Comparison of ENCODE assay signal across 25 mouse cellular contexts in genomic region chr1:173953563-173953962, GRCm38 (mm10). TPM values are rescaled to one million over a fixed set of nuclear protein-coding genes. Genes with fewer than 3 reads are reported as not detected.
DNase-seq lines count a peak whose midpoint lies in the region; ATAC-seq lines count a peak whose summit lies in the region.
"Had no signal": no experiment of that assay in that cellular context is flagged by ENCODE, and none has a peak within 500 bp of the region (broad histone marks: within the 10 kb centered on the region; RNA-seq: fewer than 3 reads in every experiment).

No protein-coding gene starts in this region.

- peak; percentile 2 for DNase-seq in 3T3-L1 (ENCODE audit: low read depth, low spot score)
- DNase-seq in A20 (ENCODE audit: low read depth, low spot score): peak; percentile 2
- no peak for DNase-seq in adrenal gland, postnatal 10 days
- DNase-seq: adrenal gland, adult 8-10 months; adrenal gland, postnatal 25 days; cerebellum, adult 11 months; cerebellum, adult 18-20 months; cerebellum, adult 8-10 months; cerebellum, adult 9-11 months; cerebellum, postnatal 14 days; cerebellum, postnatal 36 days; embryo, embryonic 11 days had no signal

- no peaks in the 10 kb centered on the region for H3K4me1 ChIP-seq in intestine, embryonic 16.5 days (ENCODE audit: control insufficient read depth, insufficient read depth, low read length)
- no peaks in the 10 kb centered on the region for H3K4me1 ChIP-seq in forebrain, embryonic 13.5 days
- H3K4me1 ChIP-seq: embryonic facial prominence, embryonic 13.5 days; embryonic facial prominence, embryonic 15.5 days; forebrain, embryonic 10.5 days; forebrain, embryonic 12.5 days; forebrain, embryonic 15.5 days had no signal

- no peak overlapping the region for H3K27ac ChIP-seq in intestine, embryonic 16.5 days (ENCODE audit: low read length)
- H3K27ac ChIP-seq in forebrain, embryonic 13.5 days: no peak overlapping the region
- H3K27ac ChIP-seq: embryonic facial prominence, embryonic 13.5 days; embryonic facial prominence, embryonic 15.5 days; forebrain, embryonic 10.5 days; forebrain, embryonic 12.5 days; forebrain, embryonic 15.5 days had no signal

- H3K4me3 ChIP-seq in intestine, embryonic 16.5 days (ENCODE audit: low read length): no peak overlapping the region
- no peak overlapping the region for H3K4me3 ChIP-seq in forebrain, embryonic 13.5 days
- H3K4me3 ChIP-seq: embryonic facial prominence, embryonic 13.5 days; embryonic facial prominence, embryonic 15.5 days; erythroblast, embryonic 14.5 days; forebrain, embryonic 10.5 days; forebrain, embryonic 12.5 days; forebrain, embryonic 15.5 days had no signal

- H3K36me3 ChIP-seq in intestine, embryonic 16.5 days (ENCODE audit: control insufficient read depth, insufficient read depth, low read length): no peaks in the 10 kb centered on the region
- no peaks in the 10 kb centered on the region for H3K36me3 ChIP-seq in forebrain, embryonic 13.5 days (ENCODE audit: poor library complexity, severe bottlenecking)
- H3K36me3 ChIP-seq: embryonic facial prominence, embryonic 13.5 days; embryonic facial prominence, embryonic 15.5 days; forebrain, embryonic 10.5 days; forebrain, embryonic 12.5 days; forebrain, embryonic 15.5 days had no signal

- no peak overlapping the region for H3K9ac ChIP-seq in intestine, embryonic 16.5 days (ENCODE audit: low read depth, low read length)
- H3K9ac ChIP-seq in forebrain, embryonic 13.5 days: no peak overlapping the region
- H3K9ac ChIP-seq: embryonic facial prominence, embryonic 13.5 days; embryonic facial prominence, embryonic 15.5 days; forebrain, embryonic 12.5 days; forebrain, embryonic 15.5 days had no signal

- 73% methylated on average over 1 of the region's 1 CpGs for WGBS in intestine, embryonic 16.5 days
- WGBS in forebrain, embryonic 13.5 days: 93% methylated on average over 1 of the region's 1 CpGs

- no peak overlapping the region for H3K4me2 ChIP-seq in intestine, embryonic 16.5 days (ENCODE audit: low read depth, low read length)
- H3K4me2 ChIP-seq in forebrain, embryonic 13.5 days: no peak overlapping the region
- H3K4me2 ChIP-seq: embryonic facial prominence, embryonic 13.5 days; embryonic facial prominence, embryonic 15.5 days; forebrain, embryonic 12.5 days; forebrain, embryonic 15.5 days had no signal

- ATAC-seq in intestine, embryonic 16.5 days: peak; percentile 85
- ATAC-seq in forebrain, embryonic 13.5 days: no peak
- ATAC-seq: forebrain, embryonic 15.5 days had no signal

- H3K9me3 ChIP-seq in intestine, embryonic 16.5 days (ENCODE audit: control insufficient read depth, low read length): no peaks in the 10 kb centered on the region
- H3K9me3 ChIP-seq in forebrain, embryonic 13.5 days (replicated peaks): no peaks in the 10 kb centered on the region
- H3K9me3 ChIP-seq: embryonic facial prominence, embryonic 13.5 days; embryonic facial prominence, embryonic 15.5 days; forebrain, embryonic 10.5 days; forebrain, embryonic 12.5 days; forebrain, embryonic 15.5 days had no signal

- H3K27me3 ChIP-seq in intestine, embryonic 16.5 days (replicated peaks; ENCODE audit: control insufficient read depth, insufficient read depth, low read length): no peaks in the 10 kb centered on the region
- no peaks in the 10 kb centered on the region for H3K27me3 ChIP-seq in forebrain, embryonic 13.5 days
- H3K27me3 ChIP-seq: embryonic facial prominence, embryonic 13.5 days; embryonic facial prominence, embryonic 15.5 days; forebrain, embryonic 12.5 days; forebrain, embryonic 15.5 days had no signal

RNA-seq across cellular contexts. Expression of gene Ifi203, which starts 11.1 kb away (rescaled TPM):
- 1.4 and 2.2 TPM in 2 replicates for polyA plus RNA-seq in intestine, embryonic 16.5 days (2015; fragmentation: Nextera tagmentation; extraction: Ambion mirVana)
- total RNA-seq in adrenal gland, postnatal 10 days (2021): 10 to 100 TPM in 1 of 2 experiments, 1 to 10 TPM in 1; 8.6 to 12.1 TPM
- 0.78 and 1.7 TPM in 2 replicates for polyA plus RNA-seq in forebrain, embryonic 13.5 days (2015; fragmentation: Nextera tagmentation; extraction: Ambion mirVana)
- polyA plus RNA-seq: erythroblast, embryonic 14.5 days had no signal

RNA-seq across cellular contexts. Expression of gene Mndal, which starts 11.3 kb away (rescaled TPM):
- polyA plus RNA-seq in intestine, embryonic 16.5 days (2015; fragmentation: Nextera tagmentation; extraction: Ambion mirVana): 3.2 and 3.3 TPM in 2 replicates
- 10 to 100 TPM; 13.9 to 15.0 TPM for total RNA-seq in adrenal gland, postnatal 10 days (2021)
- 0.79 and 0.90 TPM in 2 replicates for polyA plus RNA-seq in forebrain, embryonic 13.5 days (2015; fragmentation: Nextera tagmentation; extraction: Ambion mirVana)
- total RNA-seq: MEL had no signal
- polyA plus RNA-seq: erythroblast, embryonic 14.5 days; forebrain, embryonic 10.5 days had no signal

RNA-seq across cellular contexts. Expression of gene Ifi202b, which starts 29.0 kb away (rescaled TPM):
- polyA plus RNA-seq in intestine, embryonic 16.5 days (2015; fragmentation: Nextera tagmentation; extraction: Ambion mirVana): not detected in 2 replicates
- total RNA-seq in adrenal gland, postnatal 10 days (2021): not detected
- not detected in 2 replicates for polyA plus RNA-seq in forebrain, embryonic 13.5 days (2015; fragmentation: Nextera tagmentation; extraction: Ambion mirVana)
- total RNA-seq: adrenal gland, adult 18-20 months; adrenal gland, adult 8-10 months; adrenal gland, postnatal 25 days; adrenal gland, postnatal 4 days; common myeloid progenitor, adult 5-6 weeks; MEL had no signal
- polyA plus RNA-seq: erythroblast, embryonic 14.5 days; forebrain, embryonic 10.5 days; forebrain, embryonic 12.5 days; forebrain, embryonic 15.5 days; frontal cortex, adult 2 months had no signal

RNA-seq across cellular contexts. Expression of gene Ifi211, which starts 40.7 kb away (rescaled TPM):
- 0.72 and 0.97 TPM in 2 replicates for polyA plus RNA-seq in intestine, embryonic 16.5 days (2015; fragmentation: Nextera tagmentation; extraction: Ambion mirVana)
- 1 to 10 TPM in 1 of 2 experiments, under 1 TPM in 1; 0.55 to 1.7 TPM for total RNA-seq in adrenal gland, postnatal 10 days (2021)
- 0.12 and 0.15 TPM in 2 replicates for polyA plus RNA-seq in forebrain, embryonic 13.5 days (2015; fragmentation: Nextera tagmentation; extraction: Ambion mirVana)
- total RNA-seq: MEL had no signal
- polyA plus RNA-seq: erythroblast, embryonic 14.5 days had no signal
